Mouse (Mus musculus) cerebellum, adult 11 months (tissue): Measurements from ENCODE around the gene Btnl1.

Experiments
- DNase-seq: peaks from one replicate; pipeline ENCODE4 v3.0.0; 2022

Btnl1 gene

GRCm38 (mm10) chr17:34386656-34387055, 9.7 kb downstream of the Btnl1 start:
- no peak for DNase-seq

GRCm38 (mm10) chr17:34388513-34388912, 11.6 kb downstream of the Btnl1 start:
- DNase-seq = no peak

GRCm38 (mm10) chr17:34391507-34391906, 14.6 kb downstream of the Btnl1 start:
- no peak for DNase-seq

GRCm38 (mm10) chr17:34392321-34392720, 15.4 kb downstream of the Btnl1 start:
- DNase-seq = no peak

- DNase-seq = no peak
These were observed 20.4 kb downstream of the Btnl1 start for GRCm38 (mm10) chr17:34397357-34397756.

- peak; percentile 46 for DNase-seq
These were observed 21.3 kb downstream of the Btnl1 start for GRCm38 (mm10) chr17:34398058-34398710.

GRCm38 (mm10) chr17:34398711-34399393, 21.9 kb downstream of the Btnl1 start, which contains the start of gene BC051142:
BC051142 (plus strand) TSS chr17:34398820.
- peak; percentile 85 for DNase-seq

GRCm38 (mm10) chr17:34399394-34399715, 22.4 kb downstream of the Btnl1 start:
- DNase-seq = no peak

GRCm38 (mm10) chr17:34411117-34411516, 34.2 kb downstream of the Btnl1 start:
- peak; percentile 58 for DNase-seq

GRCm38 (mm10) chr17:34420014-34420413, 43.1 kb downstream of the Btnl1 start:
- DNase-seq = no peak

- DNase-seq = no peak
These were observed 50.7 kb downstream of the Btnl1 start for GRCm38 (mm10) chr17:34427597-34427996.
